Comparison of ENCODE assay signal across 23 mouse cellular contexts in the genomic region with DNA sequence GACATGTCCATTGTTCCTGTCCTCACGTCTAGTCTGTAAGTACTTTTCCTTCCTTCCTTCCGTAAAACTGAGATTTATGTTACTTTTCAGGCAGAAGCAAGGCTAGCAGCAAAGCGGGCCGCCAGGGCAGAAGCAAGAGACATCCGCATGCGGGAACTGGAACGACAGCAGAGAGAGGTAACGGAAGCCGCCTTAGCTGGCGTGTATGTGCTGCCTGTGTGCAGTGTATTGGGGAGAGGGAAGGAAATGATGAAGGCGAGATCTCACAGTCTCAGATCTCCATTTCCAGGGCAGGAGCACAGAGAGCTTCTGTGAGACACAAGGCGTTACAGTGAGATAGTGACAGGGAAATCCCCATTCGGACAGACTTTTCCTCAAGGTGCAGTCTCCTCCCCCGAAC. TPM values are rescaled to one million over a fixed set of nuclear protein-coding genes. Genes with fewer than 3 reads are reported as not detected.
DNase-seq lines count a peak whose midpoint lies in the region; ATAC-seq lines count a peak whose summit lies in the region.
"Had no signal": no experiment of that assay in that cellular context is flagged by ENCODE, and none has a peak within 500 bp of the region (broad histone marks: within the 10 kb centered on the region; RNA-seq: fewer than 3 reads in every experiment).

No protein-coding gene starts in this region.

- ATAC-seq in midbrain, embryonic 11.5 days (ENCODE audit: low FRiP score) = no peak
- no peak for ATAC-seq in midbrain, embryonic 14.5 days (ENCODE audit: low FRiP score, low TSS enrichment)
- ATAC-seq in common myeloid progenitor, adult 5-6 weeks (replicated peaks; ENCODE audit: low read depth, poor library complexity, severe bottlenecking) = peak; percentile 76
- ATAC-seq: forebrain, embryonic 14.5 days; intestine, embryonic 16.5 days had no signal

- H3K9ac ChIP-seq in midbrain, embryonic 11.5 days (ENCODE audit: low read length) = no peak overlapping the region
- no peak overlapping the region for H3K9ac ChIP-seq in midbrain, embryonic 14.5 days (replicated peaks; ENCODE audit: low read length)
- H3K9ac ChIP-seq: embryonic facial prominence, embryonic 13.5 days; hindbrain, embryonic 14.5 days had no signal

- no peaks in the 10 kb centered on the region for H3K36me3 ChIP-seq in midbrain, embryonic 11.5 days (ENCODE audit: control insufficient read depth, insufficient read depth, low read length)
- H3K36me3 ChIP-seq in midbrain, embryonic 14.5 days (ENCODE audit: control insufficient read depth, insufficient read depth, low read length) = no peaks in the 10 kb centered on the region
- peaks cover 24% of the 10 kb centered on the region for H3K36me3 ChIP-seq in limb, embryonic 10.5 days

- no peak overlapping the region for H3K4me3 ChIP-seq in midbrain, embryonic 11.5 days (ENCODE audit: low read depth, low read length)
- no peak overlapping the region for H3K4me3 ChIP-seq in midbrain, embryonic 14.5 days (replicated peaks; ENCODE audit: low read depth, low read length)
- H3K4me3 ChIP-seq in limb, embryonic 10.5 days = no peak overlapping the region
- H3K4me3 ChIP-seq: embryonic facial prominence, embryonic 13.5 days; gastrocnemius, adult 2 months; heart, embryonic 10.5 days; hindbrain, embryonic 10.5 days had no signal

- no peak overlapping the region for H3K27ac ChIP-seq in midbrain, embryonic 11.5 days (ENCODE audit: low read depth, low read length)
- no peak overlapping the region for H3K27ac ChIP-seq in midbrain, embryonic 14.5 days (replicated peaks; ENCODE audit: low read depth, low read length)
- no peak overlapping the region for H3K27ac ChIP-seq in limb, embryonic 10.5 days
- H3K27ac ChIP-seq: embryonic facial prominence, embryonic 13.5 days; gastrocnemius, adult 2 months; heart, embryonic 10.5 days; hindbrain, embryonic 10.5 days; hindbrain, embryonic 14.5 days had no signal

- no peaks in the 10 kb centered on the region for H3K27me3 ChIP-seq in midbrain, embryonic 11.5 days (ENCODE audit: control insufficient read depth, insufficient read depth, low read length)
- no peaks in the 10 kb centered on the region for H3K27me3 ChIP-seq in midbrain, embryonic 14.5 days (ENCODE audit: control insufficient read depth, insufficient read depth, low read length)
- no peaks in the 10 kb centered on the region for H3K27me3 ChIP-seq in limb, embryonic 10.5 days (ENCODE audit: low read depth, poor library complexity, severe bottlenecking)
- H3K27me3 ChIP-seq: embryonic facial prominence, embryonic 13.5 days had no signal

- no peaks in the 10 kb centered on the region for H3K4me1 ChIP-seq in midbrain, embryonic 11.5 days (ENCODE audit: control insufficient read depth, insufficient read depth, low read length)
- H3K4me1 ChIP-seq in midbrain, embryonic 14.5 days (ENCODE audit: control insufficient read depth, insufficient read depth, low read length) = 0 out of 2 replicates have a peak, but pooled peaks cover under 1% of the 10 kb centered on the region
- H3K4me1 ChIP-seq in limb, embryonic 10.5 days = no peaks in the 10 kb centered on the region

- no peaks in the 10 kb centered on the region for H3K9me3 ChIP-seq in midbrain, embryonic 11.5 days (ENCODE audit: control insufficient read depth, low read length)
- H3K9me3 ChIP-seq in midbrain, embryonic 14.5 days (ENCODE audit: control insufficient read depth, low read length) = no peaks in the 10 kb centered on the region
- H3K9me3 ChIP-seq in limb, embryonic 10.5 days (replicated peaks) = no peaks in the 10 kb centered on the region
- H3K9me3 ChIP-seq: embryonic facial prominence, embryonic 13.5 days; heart, embryonic 10.5 days; hindbrain, embryonic 10.5 days had no signal

- WGBS in midbrain, embryonic 11.5 days = 93% methylated on average over 14 of the region's 14 CpGs
- 93% methylated on average over 14 of the region's 14 CpGs for WGBS in midbrain, embryonic 14.5 days
- WGBS in limb, embryonic 10.5 days = 90% methylated on average over 14 of the region's 14 CpGs

- peak; percentile 8 for DNase-seq in midbrain, embryonic 11.5 days (ENCODE audit: low spot score, missing footprints)
- no peak for DNase-seq in midbrain, embryonic 14.5 days
- peak; percentile 18 for DNase-seq in limb, embryonic 10.5 days (ENCODE audit: low spot score)
- peak; percentile 25 for DNase-seq in naive thymus-derived CD4-positive, alpha-beta T cell, adult 2 months (ENCODE audit: low read depth)
- no peak for DNase-seq in cerebellum, postnatal 25 days
- no peak for DNase-seq in layer of hippocampus, postnatal 25 days (ENCODE audit: extremely low spot score in 1 of 2, low spot score in 1 of 2)
- no peak for DNase-seq in lung, postnatal 25 days (ENCODE audit: low spot score)
- DNase-seq: adrenal gland, adult 8-10 months; adrenal gland, postnatal 36 days; cerebellum, adult 11 months; cerebellum, adult 8-10 months; cerebellum, postnatal 14 days; gastrocnemius, adult 2 months; gastrocnemius, postnatal 25 days; heart, adult 18-20 months; heart, postnatal 10 days had no signal

- no peak overlapping the region for H3K4me2 ChIP-seq in midbrain, embryonic 11.5 days
- no peak overlapping the region for H3K4me2 ChIP-seq in midbrain, embryonic 14.5 days (ENCODE audit: low read length)
- H3K4me2 ChIP-seq: embryonic facial prominence, embryonic 13.5 days; hindbrain, embryonic 14.5 days had no signal

RNA-seq across cellular contexts. Expression of a gene that starts 43.8 kb away (rescaled TPM):
- polyA plus RNA-seq in midbrain, embryonic 11.5 days (2014; fragmentation: Nextera tagmentation; extraction: Ambion mirVana) = 46.3 and 49.9 TPM in 2 replicates
- 45.1 and 50.7 TPM in 2 replicates for polyA plus RNA-seq in midbrain, embryonic 14.5 days (2014; fragmentation: Nextera tagmentation; extraction: Ambion mirVana)
- 70.2 and 77.5 TPM in 2 replicates for total RNA-seq in common myeloid progenitor, adult 5-6 weeks (2017)
- polyA plus RNA-seq in limb, embryonic 10.5 days (2016; fragmentation: Nextera tagmentation; extraction: Ambion mirVana) = 38.2 and 39.7 TPM in 2 replicates
- total RNA-seq in layer of hippocampus, postnatal 25 days (2021) = 10 to 100 TPM; 29.7 to 37.0 TPM

Comparison
In these comparisons a context has a peak if more than half of its experiments do, and no peak if none do; other contexts are left out.
1. DNase-seq: peak in midbrain, embryonic 11.5 days (single experiment), limb, embryonic 10.5 days (single experiment) and naive thymus-derived CD4-positive, alpha-beta T cell, adult 2 months (single experiment); none in midbrain, embryonic 14.5 days (single experiment), cerebellum, postnatal 25 days (0 of 2), layer of hippocampus, postnatal 25 days (0 of 2) and lung, postnatal 25 days (single experiment).